Comparison of ENCODE assay signal across 8 mouse cellular contexts in genomic region chr1:52799772-52800171, GRCm38 (mm10). TPM values are rescaled to one million over a fixed set of nuclear protein-coding genes. Genes with fewer than 3 reads are reported as not detected.
DNase-seq lines count a peak whose midpoint lies in the region; ATAC-seq and TF ChIP-seq lines count a peak whose summit lies in the region.
"Had no signal": no experiment of that assay in that cellular context is flagged by ENCODE, and none has a peak within 500 bp of the region (broad histone marks: within the 10 kb centered on the region; RNA-seq: fewer than 3 reads in every experiment).

No protein-coding gene starts in this region.

- TF ChIP-seq CTCF in thymus, adult 2 months (IDR thresholded peaks at IDR 0.05; ENCODE audit: borderline replicate concordance, control insufficient read depth, extremely low read depth, insufficient read depth, low read length, poor library complexity): no peak
- no peak for TF ChIP-seq CTCF in embryonic fibroblast, embryonic 13.5 days (IDR thresholded peaks at IDR 0.05; ENCODE audit: borderline replicate concordance, insufficient read depth, low read length)

- peak overlapping the region; percentile 58 for H3K27ac ChIP-seq in heart, embryonic 16.5 days (ENCODE audit: low read length)
- H3K27ac ChIP-seq in thymus, adult 2 months (ENCODE audit: control insufficient read depth, insufficient read depth, low read length): peak overlapping the region; percentile 95
- peak overlapping the region; percentile 32; the same call in 1 of the 2 replicates for H3K27ac ChIP-seq in embryonic fibroblast, embryonic 13.5 days (ENCODE audit: insufficient read depth, low read length)
- H3K27ac ChIP-seq: neural tube, embryonic 15.5 days had no signal

- no peak overlapping the region for H3K9ac ChIP-seq in heart, embryonic 16.5 days (ENCODE audit: low read length)
- H3K9ac ChIP-seq: neural tube, embryonic 15.5 days had no signal

- H3K36me3 ChIP-seq in heart, embryonic 16.5 days (ENCODE audit: control insufficient read depth, insufficient read depth): no peaks in the 10 kb centered on the region
- no peaks in the 10 kb centered on the region; the same call in 1 of the 2 replicates for H3K36me3 ChIP-seq in thymus, adult 2 months (ENCODE audit: control insufficient read depth, insufficient read depth, low read length)

- DNase-seq in heart, postnatal 25 days (ENCODE audit: low spot score): no peak
- no peak for DNase-seq in thymus, adult 2 months
- no peak for DNase-seq in thymus, adult 18-20 months
- no peak for DNase-seq in retina, embryonic 14.5 days (ENCODE audit: low spot score)
- DNase-seq in yolk sac, embryonic 10.5 days (ENCODE audit: low spot score): no peak

- H3K4me2 ChIP-seq in heart, embryonic 16.5 days (ENCODE audit: low read depth, low read length): peak overlapping the region; percentile 34
- H3K4me2 ChIP-seq: neural tube, embryonic 15.5 days had no signal

- no peak for TF ChIP-seq POLR2A in thymus, adult 2 months (IDR thresholded peaks at IDR 0.05; ENCODE audit: control insufficient read depth, extremely low read depth, insufficient read depth, low read length, poor library complexity)
- TF ChIP-seq POLR2A in embryonic fibroblast, embryonic 13.5 days (IDR thresholded peaks at IDR 0.05; ENCODE audit: low read depth, low read length): no peak

- no peaks in the 10 kb centered on the region for H3K27me3 ChIP-seq in heart, embryonic 16.5 days (ENCODE audit: control insufficient read depth, insufficient read depth, low read length)
- H3K27me3 ChIP-seq in thymus, adult 2 months (ENCODE audit: control insufficient read depth, insufficient read depth, low read length): no peaks in the 10 kb centered on the region
- H3K27me3 ChIP-seq: neural tube, embryonic 15.5 days had no signal

- peaks cover 26% of the 10 kb centered on the region for H3K4me1 ChIP-seq in heart, embryonic 16.5 days (ENCODE audit: control insufficient read depth, insufficient read depth, low read length)
- H3K4me1 ChIP-seq in thymus, adult 2 months (replicated peaks; ENCODE audit: control insufficient read depth, insufficient read depth, low read length): peaks cover 14% of the 10 kb centered on the region
- peaks cover 12% of the 10 kb centered on the region for H3K4me1 ChIP-seq in embryonic fibroblast, embryonic 13.5 days (ENCODE audit: control insufficient read depth, insufficient read depth, low read length)

- peak; percentile 35; the same call in 1 of the 2 replicates for ATAC-seq in heart, embryonic 16.5 days (replicated peaks; ENCODE audit: extremely low read depth, insufficient read depth, low FRiP score)

- H3K9me3 ChIP-seq in heart, embryonic 16.5 days (replicated peaks; ENCODE audit: control insufficient read depth, low read length): no peaks in the 10 kb centered on the region; the same call in 1 of the 2 replicates
- H3K9me3 ChIP-seq: neural tube, embryonic 15.5 days had no signal

- 29% methylated on average over 5 of the region's 5 CpGs for WGBS in heart, embryonic 16.5 days
- WGBS in thymus, adult 2 months: 29% methylated on average over 5 of the region's 5 CpGs

- no peak overlapping the region; the same call in 1 of the 2 replicates for H3K4me3 ChIP-seq in heart, embryonic 16.5 days (ENCODE audit: low read length)
- H3K4me3 ChIP-seq in thymus, adult 2 months (ENCODE audit: control insufficient read depth, insufficient read depth, low read length): no peak overlapping the region
- H3K4me3 ChIP-seq in embryonic fibroblast, embryonic 13.5 days (ENCODE audit: insufficient read depth, low read length): no peak overlapping the region
- H3K4me3 ChIP-seq: neural tube, embryonic 15.5 days had no signal

- intact Hi-C loops in heart, postnatal 25 days (cut with DNase I): no loop called here

RNA-seq across cellular contexts. Expression of gene Inpp1, which starts 17.7 kb away (rescaled TPM):
- 17.5 and 18.6 TPM in 2 replicates for polyA plus RNA-seq in heart, embryonic 16.5 days (2015; fragmentation: Nextera tagmentation; extraction: Ambion mirVana)
- 10 to 100 TPM; 15.6 to 17.9 TPM for total RNA-seq in heart, postnatal 25 days (2021)
- 29.4 and 33.8 TPM in 2 replicates for polyA plus RNA-seq in thymus, adult 2 months (2012; rRNA removed)
- polyA plus RNA-seq in embryonic fibroblast, embryonic 13.5 days (2011; ENCODE audit: insufficient read length, low read depth, missing spikeins): 11.7 and 13.7 TPM in 2 replicates

RNA-seq across cellular contexts. Expression of gene Hibch, which starts 45.0 kb away (rescaled TPM):
- polyA plus RNA-seq in heart, embryonic 16.5 days (2015; fragmentation: Nextera tagmentation; extraction: Ambion mirVana): 34.8 and 35.5 TPM in 2 replicates
- 10 to 100 TPM; 78.7 to 87.6 TPM for total RNA-seq in heart, postnatal 25 days (2021)
- 22.7 and 23.9 TPM in 2 replicates for polyA plus RNA-seq in thymus, adult 2 months (2012; rRNA removed)
- 21.3 and 23.9 TPM in 2 replicates for polyA plus RNA-seq in embryonic fibroblast, embryonic 13.5 days (2011; ENCODE audit: insufficient read length, low read depth, missing spikeins)

Comparison
In these comparisons a context has a peak if more than half of its experiments do, and no peak if none do; other contexts are left out.
1. H3K27ac ChIP-seq: peak in every context shown above with its lines; median percentile 95 in thymus, adult 2 months; 58 in heart, embryonic 16.5 days; 32 in embryonic fibroblast, embryonic 13.5 days.